Mouse (Mus musculus): ENCODE data around the gene Atp13a3.

DNA sequence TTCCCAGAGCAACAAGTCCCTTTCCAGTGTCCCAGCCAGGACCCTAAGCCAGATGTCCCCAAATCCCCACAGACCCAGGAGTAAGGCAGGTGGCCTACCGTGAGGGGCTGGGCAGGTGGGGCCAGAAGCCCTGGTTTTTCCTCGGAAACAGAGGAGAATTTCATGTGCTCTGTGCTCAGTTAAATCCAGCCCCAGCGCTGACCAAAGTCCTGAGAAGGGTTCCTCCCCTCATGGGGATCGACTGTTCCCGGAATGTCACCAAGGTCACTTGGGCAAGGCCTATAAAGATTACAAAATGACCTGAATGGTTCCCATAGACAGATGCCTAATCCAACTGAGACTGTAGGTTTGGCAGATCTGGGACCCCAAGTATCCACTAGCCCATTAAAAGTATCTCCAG, 138.4 kb downstream of the Atp13a3 start, which contains the start of gene Cpn2:
- TF ChIP-seq CTCF (IDR thresholded peaks at IDR 0.05; ENCODE audit: borderline replicate concordance, extremely low read depth, insufficient read depth, insufficient read length) (no peak), POLR2A (IDR thresholded peaks at IDR 0.05; ENCODE audit: borderline replicate concordance, extremely low read depth, insufficient read depth, insufficient read length, poor library complexity, severe bottlenecking) (no peak)

Data from brain, embryonic 14.5 days (tissue).